Mouse (Mus musculus): ENCODE data around the gene Wdfy4. TPM values are rescaled to one million over a fixed set of nuclear protein-coding genes. Genes with fewer than 3 reads are reported as not detected.

The Wdfy4 gene
- polyA plus RNA-seq, 1 experiment from 2014 or later = 0.19 TPM

Other genes starting within 250 kb of the Wdfy4 start
- gene Lrrc18, start 194.1 kb downstream of the Wdfy4 start, polyA plus RNA-seq (2014; fragmentation: Nextera tagmentation; extraction: Ambion mirVana) = 0.22 and 0.48 TPM in 2 replicates
- 2.8 and 3.5 TPM in 2 replicates for gene Arhgap22, start 28.5 kb upstream of the Wdfy4 start, polyA plus RNA-seq (2014; fragmentation: Nextera tagmentation; extraction: Ambion mirVana)

All from hindbrain, embryonic 14.5 days (tissue).